Mouse (Mus musculus) thymus, adult 2 months (tissue): ENCODE data around the gene Tep1.

Experiments
- CTCF ChIP-seq: fragments of 200-500 bp; IDR thresholded peaks from 2 replicates; pipeline ENCODE4 v1.5.1; 2012; ENCODE audit warnings: mild to moderate bottlenecking, control low read depth, low read length, moderate library complexity, borderline replicate concordance; ENCODE audit not compliant: control insufficient read depth, poor library complexity, insufficient read depth; ENCODE audit errors: extremely low read depth
- POLR2A ChIP-seq: fragments of 200-500 bp; IDR thresholded peaks from 2 replicates; pipeline ENCODE4 v1.6.1; 2012; ENCODE audit warnings: mild to moderate bottlenecking, low read length, control low read depth, moderate library complexity; ENCODE audit not compliant: control insufficient read depth, poor library complexity, insufficient read depth; ENCODE audit errors: extremely low read depth

DNA sequence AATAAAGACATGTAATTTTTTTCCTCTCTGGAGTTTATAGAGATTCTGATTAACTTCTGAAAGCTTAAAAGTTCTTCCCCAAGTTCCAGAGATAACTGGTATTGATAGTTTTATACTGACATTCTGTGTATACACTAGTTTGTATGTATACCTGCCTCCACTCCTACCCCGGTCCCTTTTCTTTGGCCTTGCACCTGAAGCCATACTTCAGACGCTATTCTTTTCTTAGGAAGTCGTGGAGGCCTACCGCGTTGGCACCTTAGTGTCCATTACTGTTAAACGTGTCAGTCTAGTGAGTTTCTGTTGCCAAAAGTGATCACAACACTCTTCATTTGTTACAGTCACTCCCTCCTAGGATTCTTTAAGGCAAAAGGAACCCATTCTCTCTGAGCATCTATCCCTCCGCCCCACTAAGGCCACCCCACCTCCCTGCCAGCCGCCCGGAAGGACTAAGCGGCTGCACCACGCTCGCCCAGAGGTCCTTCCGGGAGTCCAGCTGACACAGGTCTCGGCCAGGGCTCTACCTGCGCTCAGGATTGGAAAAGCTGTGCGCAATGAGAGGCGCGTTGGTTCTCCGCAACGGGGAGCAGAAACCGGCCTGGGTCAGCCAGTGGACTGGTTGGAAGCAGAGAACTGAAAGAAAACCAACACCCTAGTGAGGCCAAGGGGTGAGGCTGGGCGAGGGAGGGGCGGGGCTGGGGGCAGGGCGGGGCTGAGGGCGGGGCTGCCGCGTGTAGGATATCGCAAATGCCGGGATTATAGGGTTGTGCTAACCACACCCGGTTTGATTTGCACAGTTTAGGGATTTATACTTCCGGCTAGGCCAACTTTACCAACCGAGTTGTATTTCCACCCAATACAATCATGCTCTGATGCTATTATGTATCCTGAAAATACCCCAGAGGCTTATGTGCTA lies at the start of gene Tep1:
- no peak for TF ChIP-seq POLR2A
- 0 out of 2 replicates have a peak, but pooled peaks have one; percentile 20 for TF ChIP-seq CTCF
